Mouse (Mus musculus) retina, adult 2 months (tissue): ENCODE results near the gene Nexmif.
"Not testable (repeated sequence)": the region's sequence is repeated elsewhere in the genome, so short reads cannot be mapped to it uniquely, and the experiment has no call there.

Experiments
- DNase-seq: peaks from one replicate; pipeline ENCODE4 v3.0.0-alpha.2; 2012; ENCODE audit warnings: low read depth, low spot score

Nexmif gene

GRCm38 (mm10) chrX:104200736-104201591 is at the start of gene Nexmif:
Nexmif (minus strand) TSS chrX:104201185.
- DNase-seq = no peak

GRCm38 (mm10) chrX:104208701-104209100 is 7.7 kb upstream of the Nexmif start:
- no peak for DNase-seq

GRCm38 (mm10) chrX:104201592-104202139 is 681 bp upstream of the Nexmif start:
- DNase-seq = no peak

- no peak for DNase-seq
Measured at GRCm38 (mm10) chrX:104200388-104200735, 623 bp downstream of the Nexmif start.

GRCm38 (mm10) chrX:104199611-104200387 is 1.2 kb downstream of the Nexmif start:
- no peak for DNase-seq

GRCm38 (mm10) chrX:104199070-104199469 is 1.9 kb downstream of the Nexmif start:
- no peak for DNase-seq

GRCm38 (mm10) chrX:104196561-104196960 is 4.4 kb downstream of the Nexmif start:
- no peak for DNase-seq

GRCm38 (mm10) chrX:104179257-104179656 is 21.7 kb downstream of the Nexmif start:
- DNase-seq = no peak

- no peak for DNase-seq
Measured at GRCm38 (mm10) chrX:104150072-104150471, 50.9 kb downstream of the Nexmif start.

- not testable (repeated sequence) for DNase-seq
Measured at GRCm38 (mm10) chrX:104115266-104115665, 85.7 kb downstream of the Nexmif start.

- DNase-seq = no peak
Measured at GRCm38 (mm10) chrX:104114596-104114995, 86.4 kb downstream of the Nexmif start.

- no peak for DNase-seq
Measured at GRCm38 (mm10) chrX:104054848-104055247, 146.1 kb downstream of the Nexmif start.

- no peak for DNase-seq
Measured at GRCm38 (mm10) chrX:104040276-104040675, 160.7 kb downstream of the Nexmif start.

GRCm38 (mm10) chrX:104033843-104034242 is 167.1 kb downstream of the Nexmif start:
- DNase-seq = no peak

- DNase-seq = no peak
Measured at GRCm38 (mm10) chrX:104032756-104033155, 168.2 kb downstream of the Nexmif start.
